Mouse (Mus musculus) midbrain, embryonic 16.5 days (tissue): ENCODE data around the gene Spata13. TPM values are rescaled to one million over a fixed set of nuclear protein-coding genes. Genes with fewer than 3 reads are reported as not detected.

Source experiments
- ATAC-seq: fragments of 200-750 bp; cut with Nextera tagmentation; 2 replicates; pipeline ENCODE4 v1.8.0; 2017; ENCODE audit warnings: moderate TSS enrichment
- H3K27ac ChIP-seq: fragments of 300-500 bp; sonication (generic); 2 replicates; pipeline ENCODE4 v1.5.1; 2014; ENCODE audit warnings: mild to moderate bottlenecking, low read length, mixed read lengths
- H3K27me3 ChIP-seq: fragments of 300-500 bp; sonication (generic); 2 replicates; pipeline ENCODE4 v1.6.1; 2014; ENCODE audit warnings: low read depth, low read length, mixed read lengths; ENCODE audit not compliant: control insufficient read depth, insufficient read depth
- H3K36me3 ChIP-seq: fragments of 300-500 bp; sonication (generic); 2 replicates; pipeline ENCODE4 v1.6.1; 2014; ENCODE audit warnings: mild to moderate bottlenecking, low read length, moderate library complexity, mixed read lengths; ENCODE audit not compliant: control insufficient read depth, insufficient read depth
- H3K4me1 ChIP-seq: fragments of 300-500 bp; sonication (generic); 2 replicates; pipeline ENCODE4 v1.6.1; 2014; ENCODE audit warnings: mild to moderate bottlenecking, low read length, mixed read lengths; ENCODE audit not compliant: control insufficient read depth, insufficient read depth
- H3K4me2 ChIP-seq: fragments of 300-500 bp; sonication (generic); 2 replicates; pipeline ENCODE4 v1.6.1; 2014; ENCODE audit warnings: mild to moderate bottlenecking, low read length, mixed read lengths
- H3K4me3 ChIP-seq: fragments of 300-500 bp; sonication (generic); 2 replicates; pipeline ENCODE4 v1.5.1; 2014; ENCODE audit warnings: low read depth, mild to moderate bottlenecking, low read length, moderate library complexity, mixed read lengths
- H3K9ac ChIP-seq: fragments of 300-500 bp; sonication (generic); 2 replicates; pipeline ENCODE4 v1.6.1; 2014; ENCODE audit warnings: low read depth, low read length, mixed read lengths
- H3K9me3 ChIP-seq: fragments of 300-500 bp; sonication (generic); replicated peaks from 2 replicates; pipeline ENCODE4 v1.6.1; 2014; ENCODE audit warnings: mild to moderate bottlenecking, low read length, mixed read lengths; ENCODE audit not compliant: control insufficient read depth, poor library complexity, severe bottlenecking
- WGBS: fragments of 180-500 bp; shearing (Covaris S2); extraction: QIAGEN DNeasy Blood & Tissue Kit; methylation state at CpG from one replicate; pipeline ENCODE4 v1.1.7; 2014; 5-methylcytosine and 5-hydroxymethylcytosine counted together
- polyA plus RNA-seq: library from polyadenylated mRNA; unstranded; fragments of >200 nt; fragmentation: Nextera tagmentation; extraction: Ambion mirVana; gene quantifications from 2 replicates; pipeline ENCODE4 v1.2.1, GENCODE M21; 2015

Gene Spata13
- polyA plus RNA-seq, 1 experiment from 2014 or later: 18.4 TPM

DNA sequence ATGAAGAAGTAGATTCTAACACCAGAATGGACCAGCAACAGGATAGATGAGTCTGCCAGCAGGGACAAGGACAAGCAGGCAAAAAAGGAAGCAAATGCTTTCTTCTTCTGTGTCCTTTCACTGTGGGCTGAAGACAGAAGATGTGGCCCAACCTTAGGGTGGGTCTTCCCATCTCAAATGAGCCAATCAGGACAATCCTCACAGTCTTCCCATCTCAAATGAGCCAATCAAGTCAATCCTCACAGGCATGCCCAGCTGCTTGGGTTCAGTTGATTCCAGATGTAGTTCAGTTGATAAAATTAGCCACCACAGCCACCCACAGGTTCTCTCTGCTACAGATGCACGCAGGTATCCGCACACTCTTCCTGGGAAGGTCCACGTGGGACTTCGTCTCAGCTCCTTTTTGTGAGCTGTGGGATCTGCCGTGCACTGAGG is 143.7 kb downstream of the Spata13 start:
- Histone ChIP-seq H3K4me2 (no peak overlapping the region), H3K4me3 (no peak overlapping the region), H3K9ac (no peak overlapping the region), H3K36me3 (no peaks in the 10 kb centered on the region), H3K27ac (no peak overlapping the region), H3K4me1 (no peaks in the 10 kb centered on the region), H3K27me3 (no peaks in the 10 kb centered on the region), H3K9me3 (no peaks in the 10 kb centered on the region)
- WGBS: 92% methylated on average over 5 of the region's 5 CpGs
- ATAC-seq: no peak

DNA sequence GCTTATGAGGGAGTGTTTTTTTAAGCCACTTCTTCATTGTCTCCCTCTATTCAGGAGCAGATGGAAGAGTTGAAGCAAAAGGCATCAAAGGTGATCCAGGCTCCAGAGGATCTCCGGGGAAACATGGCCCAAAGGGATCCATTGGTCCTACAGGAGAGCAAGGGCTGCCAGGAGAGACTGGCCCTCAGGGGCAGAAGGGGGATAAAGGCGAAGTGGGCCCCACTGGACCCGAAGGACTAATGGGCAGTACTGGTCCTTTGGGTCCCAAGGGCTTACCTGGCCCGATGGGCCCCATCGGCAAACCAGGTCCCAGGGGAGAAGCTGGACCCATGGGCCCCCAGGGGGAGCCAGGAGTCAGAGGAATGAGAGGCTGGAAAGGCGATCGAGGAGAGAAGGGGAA is 145.4 kb downstream of the Spata13 start:
- Histone ChIP-seq H3K4me2 (no peak overlapping the region), H3K4me1 (no peaks in the 10 kb centered on the region), H3K27ac (no peak overlapping the region), H3K9me3 (no peaks in the 10 kb centered on the region), H3K9ac (no peak overlapping the region), H3K4me3 (no peak overlapping the region), H3K27me3 (no peaks in the 10 kb centered on the region), H3K36me3 (no peaks in the 10 kb centered on the region)
- ATAC-seq: no peak
- WGBS: 93% methylated on average over 7 of the region's 7 CpGs

DNA sequence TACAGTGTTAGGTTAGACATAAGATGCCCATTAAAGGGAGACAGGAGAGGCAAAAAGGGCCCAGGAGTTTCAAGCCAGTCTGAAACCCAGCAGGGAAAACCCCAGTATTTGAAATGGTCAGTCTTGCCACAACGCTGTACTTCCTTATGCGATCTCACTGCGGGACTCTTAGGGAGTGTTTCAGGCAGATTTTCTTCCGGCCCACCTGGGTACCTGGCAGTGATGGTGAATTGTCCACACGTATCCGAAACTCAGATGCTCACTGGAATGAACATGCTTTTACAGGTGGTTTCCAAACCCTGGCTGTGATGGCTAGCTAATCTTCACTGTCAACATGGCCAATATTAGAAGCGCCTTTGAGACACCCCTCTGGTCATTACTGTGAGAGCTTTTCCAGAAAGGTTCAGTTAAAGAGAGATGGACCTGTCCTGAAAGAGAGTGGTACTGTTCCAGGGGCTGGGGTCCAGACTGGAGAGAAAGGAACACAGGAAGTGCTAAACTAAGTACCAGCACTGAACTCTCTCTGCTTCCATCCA is 148.4 kb downstream of the Spata13 start:
- no peak overlapping the region for H3K9ac ChIP-seq
- H3K4me2 ChIP-seq: no peak overlapping the region
- H3K4me1 ChIP-seq: peaks cover 9% of the 10 kb centered on the region
- WGBS: 49% methylated on average over 7 of the region's 7 CpGs
- no peak for ATAC-seq
- H3K4me3 ChIP-seq: no peak overlapping the region
- H3K36me3 ChIP-seq: no peaks in the 10 kb centered on the region
- H3K9me3 ChIP-seq: no peaks in the 10 kb centered on the region
- no peak overlapping the region for H3K27ac ChIP-seq
- no peaks in the 10 kb centered on the region for H3K27me3 ChIP-seq

DNA sequence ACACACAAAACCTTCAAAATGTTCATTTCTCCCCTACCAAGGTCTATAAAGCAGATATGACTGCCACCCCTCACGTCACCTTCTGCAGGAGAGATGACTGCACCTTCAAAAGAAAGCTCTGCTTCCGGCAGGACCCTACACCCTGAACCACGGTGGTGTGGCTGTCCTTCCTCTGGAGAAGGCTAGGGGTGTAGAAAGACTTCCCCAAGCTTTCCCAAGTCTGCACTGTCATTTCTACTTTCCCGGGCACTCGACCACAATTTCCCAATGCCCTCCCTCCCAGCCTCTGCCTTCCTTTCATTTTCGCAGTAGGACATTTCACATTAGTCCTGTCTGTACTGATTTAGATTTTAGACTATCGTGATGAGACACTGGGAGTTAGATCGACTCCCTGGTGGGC is 149.4 kb downstream of the Spata13 start:
- Histone ChIP-seq H3K9me3 (no peaks in the 10 kb centered on the region), H3K9ac (no peak overlapping the region), H3K36me3 (0 out of 2 replicates have a peak, but pooled peaks cover 2% of the 10 kb centered on the region), H3K27me3 (no peaks in the 10 kb centered on the region), H3K4me1 (peaks cover 9% of the 10 kb centered on the region), H3K27ac (no peak overlapping the region), H3K4me3 (no peak overlapping the region), H3K4me2 (no peak overlapping the region)
- 54% methylated on average over 8 of the region's 8 CpGs for WGBS
- ATAC-seq: no peak

DNA sequence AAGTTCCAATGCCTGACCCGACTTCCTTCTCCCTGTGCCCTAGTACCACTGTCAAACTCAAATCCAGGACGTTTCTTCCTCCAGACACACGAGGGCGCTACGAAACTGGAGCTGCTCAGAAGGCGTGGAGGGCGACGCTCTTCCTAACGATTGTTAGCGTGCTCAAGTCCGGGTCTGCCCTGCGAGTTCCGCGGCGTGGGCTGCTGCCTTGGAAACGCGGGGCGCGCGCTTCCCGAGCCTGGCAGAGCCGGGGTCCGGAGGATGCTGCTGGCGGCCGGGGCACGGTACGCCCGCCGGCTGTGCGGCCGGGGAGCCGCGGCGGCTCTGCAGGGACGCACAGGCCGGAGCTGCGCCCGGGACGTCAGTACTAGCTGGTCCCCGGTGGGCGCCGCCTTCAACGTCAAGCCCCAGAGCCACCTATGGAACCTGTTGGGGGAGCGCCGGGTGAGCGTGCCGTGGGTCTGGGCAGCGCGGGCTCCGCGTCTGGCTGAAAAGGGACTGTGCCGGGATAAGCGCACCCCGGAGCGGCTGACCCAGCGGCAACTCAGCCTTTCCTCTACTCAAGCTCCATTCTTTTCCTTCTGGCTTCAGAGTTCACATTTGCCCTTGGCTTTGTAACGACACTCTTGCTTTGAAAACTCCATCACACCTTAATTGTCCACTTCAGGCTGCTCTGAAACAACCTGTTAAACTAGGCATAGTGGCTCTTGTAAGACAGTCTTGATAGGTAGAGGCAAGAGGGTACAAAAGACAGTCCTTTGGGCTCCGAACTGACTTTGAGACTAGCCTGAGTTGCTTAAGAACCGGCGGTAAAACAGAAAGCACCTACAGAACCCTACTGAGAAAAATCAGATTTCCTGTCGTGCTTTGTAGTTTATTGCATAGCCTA is 150.9 kb downstream of the Spata13 start, which contains the start of gene Mipep:
Mipep (plus strand) TSS at position 147 of the 889 bp plus-strand sequence.
- peak within 1 kb of the TSS; percentile 81 for H3K4me2 ChIP-seq
- H3K27me3 ChIP-seq: no peaks in the 10 kb centered on the region
- H3K36me3 ChIP-seq: 0 out of 2 replicates have a peak, but pooled peaks cover 3% of the 10 kb centered on the region
- H3K4me1 ChIP-seq: peaks cover 9% of the 10 kb centered on the region
- WGBS: under 1% methylated on average over 61 of the region's 61 CpGs
- peak within 1 kb of the TSS; percentile 72 for H3K27ac ChIP-seq
- H3K4me3 ChIP-seq: peak within 1 kb of the TSS; percentile 77
- H3K9me3 ChIP-seq: no peaks in the 10 kb centered on the region
- H3K9ac ChIP-seq: peak within 1 kb of the TSS; percentile 79
- ATAC-seq: peak; percentile 96

DNA sequence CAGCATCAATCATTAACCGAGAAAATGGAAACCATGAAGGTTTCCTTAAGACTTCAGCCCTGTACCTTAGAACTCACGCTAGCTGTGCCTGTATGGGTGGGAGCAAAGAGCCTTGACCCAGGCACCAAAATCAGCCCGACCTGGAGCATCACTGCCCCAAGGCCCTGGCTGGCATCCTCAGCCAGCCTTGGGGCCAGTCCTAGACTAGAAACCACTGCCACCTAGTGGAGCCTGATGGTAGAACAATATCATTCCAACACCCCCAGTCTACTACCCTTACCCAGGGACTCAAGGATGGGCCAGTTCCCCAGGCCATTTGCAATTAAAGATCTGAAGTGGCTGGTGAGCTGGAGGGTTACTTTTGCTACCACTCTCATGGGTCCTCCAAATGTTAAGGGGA is 156.3 kb downstream of the Spata13 start:
- H3K4me3 ChIP-seq: no peak overlapping the region
- no peak overlapping the region for H3K9ac ChIP-seq
- no peak for ATAC-seq
- no peak overlapping the region for H3K4me2 ChIP-seq
- H3K27me3 ChIP-seq: no peaks in the 10 kb centered on the region
- no peak overlapping the region for H3K27ac ChIP-seq
- no peaks in the 10 kb centered on the region for H3K9me3 ChIP-seq
- H3K36me3 ChIP-seq: peaks cover 15% of the 10 kb centered on the region
- peaks cover 8% of the 10 kb centered on the region for H3K4me1 ChIP-seq
- 29% methylated on average over 3 of the region's 3 CpGs for WGBS

DNA sequence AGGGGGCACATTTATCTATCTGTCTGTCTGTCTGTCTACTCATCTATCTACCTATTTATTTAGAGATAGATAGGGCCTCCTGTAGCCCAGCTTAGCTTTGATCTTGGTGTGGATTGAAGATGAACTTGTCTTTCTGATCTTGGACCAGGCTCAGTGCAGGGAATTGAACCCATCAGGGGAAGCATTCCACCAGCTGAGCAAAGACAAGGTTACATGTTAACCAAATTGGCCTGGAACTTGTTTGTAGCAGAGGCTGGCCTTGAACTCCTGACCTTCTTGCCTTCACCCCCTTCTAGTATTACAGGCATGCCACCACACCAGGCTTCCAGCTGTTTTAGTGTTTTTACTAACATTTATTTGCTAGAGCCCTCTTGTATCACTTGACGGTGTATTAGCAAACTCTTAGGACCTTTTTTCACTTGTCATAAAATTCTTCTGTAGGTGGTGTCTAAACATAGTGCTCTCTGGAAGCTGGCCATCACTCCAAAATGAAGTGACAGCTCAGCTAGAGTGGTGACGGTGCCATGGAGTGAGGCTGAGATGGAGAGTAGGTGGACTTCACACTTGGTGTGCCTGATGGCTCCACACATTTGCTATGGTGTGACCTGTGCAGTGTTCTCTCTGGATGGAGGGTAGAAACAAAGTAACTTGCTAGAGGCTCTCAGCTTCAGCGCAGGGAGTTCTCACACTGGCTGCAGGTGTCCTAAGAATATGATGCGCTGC is 163.0 kb downstream of the Spata13 start:
- H3K27ac ChIP-seq: no peak overlapping the region
- no peak overlapping the region for H3K4me3 ChIP-seq
- H3K4me2 ChIP-seq: no peak overlapping the region
- ATAC-seq: no peak
- H3K9me3 ChIP-seq: no peaks in the 10 kb centered on the region
- H3K27me3 ChIP-seq: no peaks in the 10 kb centered on the region
- H3K36me3 ChIP-seq: peaks cover 5% of the 10 kb centered on the region
- H3K4me1 ChIP-seq: no peaks in the 10 kb centered on the region
- H3K9ac ChIP-seq: no peak overlapping the region
- WGBS: 91% methylated on average over 4 of the region's 4 CpGs

DNA sequence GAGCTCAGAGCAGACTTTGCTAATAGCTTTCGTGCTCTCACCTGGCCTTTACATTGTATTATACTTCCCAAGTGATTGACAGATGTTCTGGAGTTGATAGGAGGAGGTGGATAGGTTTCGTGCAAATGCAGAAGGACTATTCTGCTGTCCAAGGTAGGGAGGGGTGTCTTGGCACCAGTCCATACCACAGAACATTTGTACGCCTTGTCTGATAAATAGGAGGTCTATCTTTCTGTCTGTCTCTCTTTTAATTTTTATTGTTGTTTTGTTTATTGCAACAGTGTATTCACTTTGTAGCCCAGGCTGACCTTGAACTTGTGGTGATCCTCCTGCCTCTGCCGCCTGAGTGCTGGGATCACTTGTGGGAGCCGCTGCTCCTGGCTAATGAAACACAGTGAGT is 163.8 kb downstream of the Spata13 start:
- no peaks in the 10 kb centered on the region; the same call in 1 of the 2 replicates for H3K36me3 ChIP-seq
- no peak overlapping the region for H3K4me2 ChIP-seq
- H3K27me3 ChIP-seq: no peaks in the 10 kb centered on the region
- ATAC-seq: no peak
- no peak overlapping the region for H3K4me3 ChIP-seq
- H3K4me1 ChIP-seq: no peaks in the 10 kb centered on the region
- WGBS: 95% methylated on average over 5 of the region's 5 CpGs
- H3K9ac ChIP-seq: no peak overlapping the region
- no peaks in the 10 kb centered on the region for H3K9me3 ChIP-seq
- H3K27ac ChIP-seq: no peak overlapping the region
